Mouse (Mus musculus) embryonic facial prominence, embryonic 14.5 days (tissue): Measurements from ENCODE around the gene Ppp1r9a. TPM values are rescaled to one million over a fixed set of nuclear protein-coding genes. Genes with fewer than 3 reads are reported as not detected.

Source experiments
- polyA plus RNA-seq: library from polyadenylated mRNA; unstranded; fragments of >200 nt; fragmentation: Nextera tagmentation; extraction: Ambion mirVana; gene quantifications from 2 replicates; pipeline ENCODE4 v1.2.1, GENCODE M21; 2014

Gene Ppp1r9a
- polyA plus RNA-seq, 1 experiment from 2014 or later: 17.1 TPM

Other genes with a start within 250 kb of the Ppp1r9a start
- gene Sgce, start 155.7 kb upstream of the Ppp1r9a start, polyA plus RNA-seq: 67.1 and 69.8 TPM in 2 replicates
- gene Peg10, start 155.6 kb upstream of the Ppp1r9a start, polyA plus RNA-seq: 21.2 and 22.3 TPM in 2 replicates